Mouse (Mus musculus) naive thymus-derived CD4-positive, alpha-beta T cell, adult 2 months (primary cell): ENCODE results near the gene Gtf3c5.

Experiments used
- DNase-seq: peaks from one replicate; pipeline ENCODE4 v3.0.0-alpha.2; 2011; ENCODE audit warnings: low read depth

Gene Gtf3c5

GRCm38 (mm10) chr2:28569903-28570302, 13.6 kb downstream of the Gtf3c5 start:
- no peak for DNase-seq

- no peak for DNase-seq
These were observed 17.0 kb downstream of the Gtf3c5 start for GRCm38 (mm10) chr2:28566545-28566944.

- DNase-seq, result no peak
These were observed 19.2 kb downstream of the Gtf3c5 start for GRCm38 (mm10) chr2:28564380-28564779.

DNA sequence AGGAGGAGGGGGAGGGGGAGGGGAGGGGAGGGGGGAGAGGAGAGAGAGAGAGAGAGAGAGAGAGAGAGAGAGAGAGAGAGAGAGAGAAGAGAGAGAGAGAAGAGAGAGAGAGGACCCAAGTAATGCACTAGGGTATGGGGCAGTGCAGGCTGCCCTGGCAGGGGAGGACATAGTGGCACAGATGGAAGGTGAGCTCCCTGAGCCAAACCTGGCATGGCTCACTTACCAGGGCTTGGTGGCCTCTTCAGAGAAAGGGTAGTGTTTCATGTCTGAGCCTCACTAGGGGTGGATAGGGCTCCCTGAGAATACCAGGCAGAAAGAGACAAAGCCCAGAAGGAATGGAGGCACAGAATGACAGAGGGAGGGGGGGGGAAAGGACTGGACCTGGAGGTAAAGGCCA, 19.7 kb downstream of the Gtf3c5 start:
- no peak for DNase-seq

GRCm38 (mm10) chr2:28563303-28563702, 20.2 kb downstream of the Gtf3c5 start, which contains the start of gene Cel:
Cel (minus strand) TSS chr2:28563403.
- no peak for DNase-seq

DNA sequence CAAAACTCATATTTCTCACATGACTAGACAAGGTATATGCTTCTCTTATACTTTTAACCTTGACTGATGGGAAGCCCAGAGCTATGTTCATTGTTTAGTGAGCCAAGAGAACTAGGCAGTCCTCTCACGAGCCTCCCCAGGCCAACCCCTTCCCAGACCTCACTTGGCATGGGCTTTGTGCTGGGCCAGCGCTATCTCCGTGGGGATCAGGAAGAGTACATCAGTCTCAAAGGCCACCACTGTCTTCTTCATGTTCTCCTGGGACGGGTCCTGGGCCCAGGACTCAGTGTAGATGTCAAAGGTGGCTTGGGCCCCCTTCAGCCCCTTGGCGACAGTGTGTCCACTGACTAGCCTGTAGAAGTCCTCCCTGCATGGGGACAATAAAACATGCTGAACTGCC, 26.1 kb downstream of the Gtf3c5 start:
- no peak for DNase-seq

DNA sequence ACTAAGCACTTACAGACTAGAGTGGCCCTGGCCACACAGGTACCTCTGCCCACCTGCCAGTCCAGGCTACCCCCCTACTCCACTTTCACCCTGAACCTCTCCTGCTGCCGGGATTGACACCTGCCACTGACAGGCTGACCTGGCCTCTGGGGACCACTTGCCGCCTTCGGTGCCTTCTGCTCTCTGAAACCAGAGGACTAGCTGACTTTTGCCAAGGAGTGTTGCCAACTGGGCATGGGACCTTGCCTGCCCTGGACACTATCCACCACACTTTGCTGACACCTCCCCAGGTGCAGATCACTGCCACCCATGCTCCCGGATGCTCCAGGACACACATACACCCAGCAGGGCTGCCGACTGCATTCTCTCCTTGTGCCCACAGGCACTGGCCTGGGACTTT, 31.2 kb downstream of the Gtf3c5 start:
- DNase-seq, result no peak

GRCm38 (mm10) chr2:28549157-28549556, 34.4 kb downstream of the Gtf3c5 start:
- no peak for DNase-seq

- DNase-seq, result peak; percentile 92
These were observed 36.0 kb downstream of the Gtf3c5 start for GRCm38 (mm10) chr2:28547237-28548172.

DNA sequence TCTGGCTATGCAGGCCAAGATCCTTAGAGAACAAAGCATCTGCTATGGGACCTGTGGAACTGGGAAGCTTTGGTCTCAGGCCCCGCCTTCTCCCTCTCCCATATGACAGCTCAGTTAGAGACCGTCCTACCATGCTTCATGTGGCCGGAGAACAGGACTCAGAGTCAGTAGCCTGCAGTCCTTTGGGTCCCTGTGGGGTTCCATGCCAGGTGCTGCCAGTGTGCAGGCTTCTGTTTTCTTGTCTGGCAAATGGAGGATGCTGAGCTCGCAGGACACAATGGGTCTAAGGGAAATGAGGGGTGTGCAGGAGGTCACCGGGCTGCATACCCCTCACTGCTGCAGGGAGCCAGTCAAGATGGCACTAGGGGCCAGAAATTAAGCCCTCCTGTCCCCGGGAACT, 37.0 kb downstream of the Gtf3c5 start:
- no peak for DNase-seq

GRCm38 (mm10) chr2:28545976-28546375, 37.6 kb downstream of the Gtf3c5 start:
- DNase-seq, result no peak

DNA sequence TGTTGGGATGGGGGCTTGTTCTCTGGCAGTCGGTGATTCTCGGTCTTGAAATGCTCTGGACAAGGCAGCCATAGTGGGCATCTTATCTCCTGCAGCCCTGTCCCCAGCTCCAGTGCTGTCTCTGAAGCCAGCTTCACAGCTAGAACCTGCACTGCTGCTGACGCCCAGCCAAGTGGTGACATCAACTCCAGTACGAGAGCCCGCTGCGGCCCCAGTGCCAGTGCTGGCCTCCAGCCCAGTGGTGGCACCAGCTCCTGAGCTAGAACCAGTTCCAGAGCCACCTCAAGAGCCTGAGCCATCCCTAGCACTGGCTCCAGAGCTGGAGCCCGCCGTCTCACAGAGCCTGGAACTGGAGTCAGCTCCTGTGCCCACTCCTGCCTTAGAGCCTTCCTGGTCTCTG, 39.7 kb downstream of the Gtf3c5 start:
- no peak for DNase-seq

DNA sequence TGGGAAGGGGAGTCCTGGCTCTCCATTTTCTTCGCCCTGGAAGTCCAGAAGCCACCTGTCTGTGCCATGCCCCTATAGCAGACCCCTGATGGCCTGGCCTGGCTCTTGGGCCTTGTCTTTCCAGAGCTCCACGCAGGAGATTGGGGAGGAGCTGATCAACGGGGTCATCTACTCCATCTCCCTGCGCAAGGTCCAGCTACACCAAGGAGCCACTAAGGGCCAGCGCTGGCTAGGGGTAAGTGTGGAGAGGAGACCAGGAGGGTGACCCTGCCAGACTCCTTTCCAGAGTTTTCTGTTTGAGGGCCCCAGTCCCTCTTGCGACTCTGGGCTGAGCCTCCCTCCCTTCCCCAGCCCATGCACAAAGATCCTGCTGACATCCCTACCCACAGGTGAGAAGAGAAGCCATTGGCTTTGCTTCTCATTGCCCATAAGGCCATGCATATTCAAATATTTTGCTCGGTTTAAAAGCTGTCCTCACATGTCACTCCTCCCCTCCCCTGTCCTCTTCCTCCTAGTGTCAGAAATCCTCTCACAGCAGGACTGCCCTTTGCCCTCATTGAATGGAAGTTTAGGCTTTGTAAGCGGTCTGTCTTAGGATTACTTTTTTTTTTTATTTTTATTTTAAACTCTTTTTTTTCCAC, 42.8 kb downstream of the Gtf3c5 start:
- DNase-seq, result no peak

- peak; percentile 66 for DNase-seq
These were observed 43.6 kb downstream of the Gtf3c5 start for GRCm38 (mm10) chr2:28539949-28540348.

DNA sequence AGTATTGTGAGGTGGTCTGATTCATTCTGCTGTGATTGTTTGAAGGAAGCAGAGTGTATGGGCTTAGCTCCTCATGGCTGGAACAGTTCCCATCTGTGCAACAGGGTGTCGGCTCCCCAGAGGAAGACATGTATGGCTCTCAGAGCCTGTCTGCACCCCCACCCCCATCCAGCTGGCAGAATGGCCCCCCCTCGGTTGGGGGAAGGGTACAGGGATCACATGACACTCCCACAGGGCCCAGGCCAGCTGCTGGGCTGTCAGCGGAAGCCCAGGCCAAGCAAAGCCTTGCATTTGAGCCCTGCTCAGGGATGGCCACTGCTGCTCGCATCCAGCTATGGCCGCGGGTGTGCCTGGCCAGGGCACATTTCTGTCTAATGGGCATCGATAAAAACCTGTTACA, 44.3 kb downstream of the Gtf3c5 start:
- DNase-seq, result no peak

- DNase-seq, result no peak
These were observed 44.8 kb downstream of the Gtf3c5 start for GRCm38 (mm10) chr2:28538817-28539128.

DNA sequence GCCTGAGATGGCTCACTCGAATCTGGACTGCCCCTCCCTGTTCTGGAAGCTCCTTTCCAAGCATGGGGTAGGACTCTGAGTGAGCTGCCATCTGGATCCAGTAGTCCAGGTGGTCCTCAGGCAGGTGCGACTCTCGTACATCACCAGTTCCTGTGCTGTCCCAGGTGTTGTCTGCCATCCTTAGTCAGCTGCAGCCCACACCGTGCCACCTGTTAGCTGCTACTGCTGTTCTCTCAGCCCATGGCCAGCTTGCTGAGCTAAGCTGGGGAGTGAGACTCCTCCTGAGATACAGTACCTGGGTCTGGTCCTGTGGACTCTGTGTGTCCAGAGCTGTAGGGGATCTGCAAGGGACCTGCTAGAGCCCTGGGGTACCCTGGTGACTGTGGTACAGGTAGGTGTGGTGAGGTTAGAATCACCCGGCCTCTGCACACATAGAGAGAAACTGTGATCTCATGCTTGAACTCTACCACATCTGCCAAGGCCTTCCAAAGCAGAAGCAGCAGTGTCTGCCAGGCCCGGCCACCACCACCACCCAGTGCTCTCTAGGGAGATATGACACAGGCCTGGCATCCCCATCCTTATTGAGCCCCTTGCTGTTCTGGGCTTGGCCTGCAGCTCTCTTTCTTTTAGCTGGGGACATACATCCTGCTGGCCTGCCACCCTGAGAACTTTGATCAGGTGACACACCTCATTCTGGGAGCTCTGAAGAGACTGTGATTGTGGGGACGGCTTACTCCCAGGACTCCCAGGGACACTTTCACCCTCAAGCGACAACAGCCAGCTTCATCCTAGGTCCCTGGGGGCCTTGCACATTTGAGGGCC, 45.3 kb downstream of the Gtf3c5 start:
- DNase-seq, result no peak

GRCm38 (mm10) chr2:28537634-28537920, 46.0 kb downstream of the Gtf3c5 start:
- no peak for DNase-seq

GRCm38 (mm10) chr2:28536766-28537633, 46.6 kb downstream of the Gtf3c5 start:
- no peak for DNase-seq

DNA sequence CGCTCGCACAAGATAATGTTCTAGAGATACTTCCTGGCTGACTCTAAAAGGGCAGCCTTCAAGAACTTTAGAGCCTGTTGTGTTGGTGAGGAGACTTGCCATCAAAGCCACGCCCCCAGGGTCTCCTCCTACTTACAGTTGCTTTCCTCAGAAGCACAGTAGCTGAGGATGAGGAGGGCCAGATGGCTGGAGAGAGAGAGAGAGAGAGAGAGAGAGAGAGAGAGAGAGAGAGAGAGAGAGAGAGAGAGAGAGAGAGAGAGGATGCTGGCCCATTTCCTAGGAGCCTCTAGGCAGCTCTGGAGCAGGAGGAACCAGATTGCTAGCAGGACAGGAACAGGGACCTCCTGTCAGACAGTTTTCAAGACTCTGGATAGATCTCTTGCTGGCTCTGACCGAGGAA, 47.4 kb downstream of the Gtf3c5 start:
- no peak for DNase-seq

DNA sequence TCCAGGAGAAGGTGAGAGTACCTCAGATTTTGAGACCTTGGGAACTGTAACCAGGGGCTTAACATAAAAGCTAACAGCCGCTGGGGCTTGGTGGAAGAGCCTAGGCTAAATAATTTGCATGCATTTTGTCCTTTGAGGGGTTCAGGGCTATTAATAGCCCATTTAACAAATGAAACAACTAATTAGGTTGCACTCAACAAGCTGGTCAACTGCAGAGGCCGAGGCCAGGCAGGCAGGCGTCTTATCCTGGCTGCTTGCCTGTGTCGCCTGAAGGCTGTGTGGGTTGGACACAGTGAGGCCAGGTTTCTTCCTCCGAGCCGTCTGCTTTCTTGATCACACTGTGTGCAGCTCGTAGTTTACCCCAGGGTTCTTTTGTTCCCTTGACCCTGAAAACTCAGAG, 47.9 kb downstream of the Gtf3c5 start:
- no peak for DNase-seq

- no peak for DNase-seq
These were observed 48.3 kb downstream of the Gtf3c5 start for GRCm38 (mm10) chr2:28535263-28535540.
